Mouse (Mus musculus) heart, embryonic 13.5 days (tissue): ENCODE measurements around the gene Gm8271. TPM values are rescaled to one million over a fixed set of nuclear protein-coding genes. Genes with fewer than 3 reads are reported as not detected.
"Not testable (repeated sequence)": the region's sequence is repeated elsewhere in the genome, so short reads cannot be mapped to it uniquely, and the experiment has no call there.

Experiments used
- ATAC-seq: fragments of 200-750 bp; cut with Nextera tagmentation; 2 replicates; pipeline ENCODE4 v1.8.0; 2017; ENCODE audit warnings: moderate TSS enrichment; ENCODE audit not compliant: insufficient number of reproducible peaks, low FRiP score, low TSS enrichment; ENCODE audit errors: extremely low read depth
- H3K27ac ChIP-seq: fragments of 300-500 bp; sonication (generic); replicated peaks from 2 replicates; pipeline ENCODE4 v1.5.1; 2015; ENCODE audit warnings: moderate library complexity, mild to moderate bottlenecking, inconsistent platforms
- H3K27me3 ChIP-seq: fragments of 300-500 bp; sonication (generic); replicated peaks from 2 replicates; pipeline ENCODE4 v1.6.1; 2015; ENCODE audit warnings: mild to moderate bottlenecking, inconsistent platforms
- H3K36me3 ChIP-seq: fragments of 300-500 bp; sonication (generic); 2 replicates; pipeline ENCODE4 v1.6.1; 2015; ENCODE audit warnings: mild to moderate bottlenecking, inconsistent platforms
- H3K4me1 ChIP-seq: fragments of 300-500 bp; sonication (generic); 2 replicates; pipeline ENCODE4 v1.6.1; 2015; ENCODE audit warnings: inconsistent platforms
- H3K4me2 ChIP-seq: fragments of 300-500 bp; sonication (generic); 2 replicates; pipeline ENCODE4 v1.6.1; 2015; ENCODE audit warnings: inconsistent platforms, mild to moderate bottlenecking, moderate library complexity
- H3K4me3 ChIP-seq: fragments of 300-500 bp; sonication (generic); 2 replicates; pipeline ENCODE4 v1.5.1; 2015; ENCODE audit warnings: moderate library complexity, mild to moderate bottlenecking, inconsistent platforms
- H3K9ac ChIP-seq: fragments of 300-500 bp; sonication (generic); 2 replicates; pipeline ENCODE4 v1.6.1; 2015; ENCODE audit warnings: inconsistent platforms, mild to moderate bottlenecking, moderate library complexity
- H3K9me3 ChIP-seq: fragments of 300-500 bp; sonication (generic); 2 replicates; pipeline ENCODE4 v1.6.1; 2016; ENCODE audit warnings: inconsistent platforms
- WGBS: fragments of 180-500 bp; shearing (Covaris S2); methylation state at CpG from one replicate; pipeline ENCODE4 v1.1.7; 2015; ENCODE audit warnings: mixed read lengths; 5-methylcytosine and 5-hydroxymethylcytosine counted together
- polyA plus RNA-seq: library from polyadenylated mRNA; unstranded; fragments of >200 nt; fragmentation: Nextera tagmentation; extraction: Ambion mirVana; gene quantifications from 2 replicates; pipeline ENCODE4 v1.2.1, GENCODE M21; 2015

Gm8271 gene
- polyA plus RNA-seq: not detected in 2 replicates

DNA sequence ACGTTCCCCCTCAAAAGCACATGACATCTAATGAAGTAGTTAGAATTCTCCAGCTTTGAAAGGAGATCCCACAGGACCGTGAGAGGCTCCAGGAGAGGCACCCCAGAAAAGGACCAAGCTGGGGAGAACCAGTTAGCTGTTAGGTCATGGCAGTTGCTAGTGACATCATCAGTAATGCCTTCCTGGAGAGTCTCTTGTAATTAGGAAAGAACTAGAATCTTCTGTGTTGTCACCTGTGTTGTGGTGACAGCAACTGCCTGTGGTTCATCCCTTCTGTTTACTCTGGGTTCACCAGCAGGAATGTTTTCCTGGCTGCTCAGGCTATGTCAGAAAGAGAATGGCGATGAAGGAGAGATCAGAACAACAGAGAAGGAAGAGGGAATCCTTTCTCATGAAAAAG, at the start of gene Gm8271:
Gm8271 (plus strand) TSS at position 301 of the 400 bp plus-strand sequence.
- H3K27ac ChIP-seq, H3K4me2 ChIP-seq, H3K27me3 ChIP-seq, H3K4me1 ChIP-seq, H3K4me3 ChIP-seq, H3K9me3 ChIP-seq, H3K36me3 ChIP-seq, H3K9ac ChIP-seq, ATAC-seq: not testable (repeated sequence)
- WGBS: no CpG with 5 or more reads among the region's 3 CpGs

DNA sequence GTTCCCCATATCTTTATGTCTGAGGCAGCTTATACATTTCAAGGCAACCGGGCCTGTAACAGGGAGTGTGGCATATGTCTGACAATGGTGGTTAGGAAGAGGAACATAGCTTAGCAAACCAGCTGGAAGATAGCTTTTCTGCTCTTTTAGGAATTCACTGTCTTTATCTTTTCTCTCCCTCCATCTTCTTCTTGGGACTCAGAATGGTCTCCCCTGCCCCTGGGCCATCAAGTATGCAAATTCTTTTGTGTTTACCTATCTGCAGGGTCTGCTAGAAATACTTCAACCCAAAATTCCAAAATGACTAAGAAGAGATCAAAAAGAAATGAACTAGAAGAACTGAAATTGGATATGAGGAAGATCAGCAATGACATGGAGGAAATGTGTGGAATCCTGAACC, 21.4 kb upstream of the Gm8271 start, which contains the start of gene Gm3317:
Gm3317 (plus strand) TSS at position 301 of the 400 bp plus-strand sequence.
- not testable (repeated sequence) for H3K4me3 ChIP-seq
- no CpG with 5 or more reads among the region's 1 CpGs for WGBS

More for the DNA sequence above, 21.4 kb upstream of the Gm8271 start, which contains the start of gene Gm3317:
- H3K9ac ChIP-seq, H3K36me3 ChIP-seq, ATAC-seq, H3K9me3 ChIP-seq, H3K4me2 ChIP-seq, H3K27ac ChIP-seq, H3K27me3 ChIP-seq, H3K4me1 ChIP-seq: not testable (repeated sequence)

Other genes starting within 250 kb of the Gm8271 start
- gene Gm8297, start 201.9 kb upstream of the Gm8271 start, polyA plus RNA-seq: not detected in 2 replicates
- gene Gm3298, start 169.9 kb upstream of the Gm8271 start, polyA plus RNA-seq: not detected in 2 replicates
- not detected in 2 replicates for gene 4930555G01Rik, start 135.2 kb upstream of the Gm8271 start, polyA plus RNA-seq
- gene Gm8281, start 114.8 kb upstream of the Gm8271 start, polyA plus RNA-seq: 3.1 and 3.2 TPM in 2 replicates
- not detected in 2 replicates for gene Gm8279, start 54.3 kb upstream of the Gm8271 start, polyA plus RNA-seq
- gene Gm3317, start 21.3 kb upstream of the Gm8271 start, polyA plus RNA-seq: not detected in 2 replicates
- not detected in 2 replicates for gene Gm3526, start 74.8 kb downstream of the Gm8271 start, polyA plus RNA-seq
- gene Gm3542, start 149.1 kb downstream of the Gm8271 start, polyA plus RNA-seq: not detected in 2 replicates
- not detected in 2 replicates for gene Gm3500, start 203.3 kb downstream of the Gm8271 start, polyA plus RNA-seq